Comparison of ENCODE assay signal across 13 mouse cellular contexts in genomic region chr13:12232141-12232540, GRCm38 (mm10).
"Had no signal": no experiment of that assay in that cellular context is flagged by ENCODE, and none has a peak within 500 bp of the region (broad histone marks: within the 10 kb centered on the region; RNA-seq: fewer than 3 reads in every experiment).

No protein-coding gene starts in this region.

- H3K9ac ChIP-seq: liver, embryonic 13.5 days; liver, postnatal 0 days; lung, embryonic 15.5 days; midbrain, embryonic 15.5 days; neural tube, embryonic 12.5 days had no signal

- H3K27me3 ChIP-seq: liver, embryonic 13.5 days; lung, embryonic 15.5 days; megakaryocyte, embryonic 14.5 days; midbrain, embryonic 15.5 days; neural tube, embryonic 12.5 days had no signal

- H3K4me1 ChIP-seq: limb, embryonic 10.5 days; liver, embryonic 13.5 days; lung, embryonic 15.5 days; midbrain, embryonic 15.5 days; neural tube, embryonic 12.5 days had no signal

- H3K27ac ChIP-seq: limb, embryonic 10.5 days; liver, embryonic 13.5 days; lung, embryonic 15.5 days; macrophage; midbrain, embryonic 15.5 days; neural tube, embryonic 12.5 days; stomach, postnatal 0 days had no signal

- ATAC-seq: intestine, embryonic 16.5 days; liver, postnatal 0 days; midbrain, embryonic 15.5 days had no signal

- H3K4me3 ChIP-seq: limb, embryonic 10.5 days; liver, embryonic 13.5 days; lung, embryonic 15.5 days; megakaryocyte, embryonic 14.5 days; midbrain, embryonic 15.5 days; neural tube, embryonic 12.5 days had no signal

- H3K4me2 ChIP-seq: liver, embryonic 13.5 days; lung, embryonic 15.5 days; midbrain, embryonic 11.5 days; midbrain, embryonic 15.5 days; neural tube, embryonic 12.5 days had no signal

- DNase-seq: liver, embryonic 13.5 days; liver, postnatal 0 days; lung, postnatal 14 days; thymus, postnatal 14 days had no signal

- H3K9me3 ChIP-seq: limb, embryonic 10.5 days; liver, embryonic 13.5 days; lung, embryonic 15.5 days; megakaryocyte, embryonic 14.5 days; midbrain, embryonic 15.5 days; neural tube, embryonic 12.5 days had no signal
